Mouse (Mus musculus) mammary gland, adult 2 months (tissue): Measurements from ENCODE around the gene Rhot2. TPM values are rescaled to one million over a fixed set of nuclear protein-coding genes. Genes with fewer than 3 reads are reported as not detected.

Experiments
- polyA plus RNA-seq: library from polyadenylated mRNA; depleted of rRNA; stranded (reverse); fragments of >200 nt; gene quantifications from 2 replicates; pipeline ENCODE4 v1.2.3, GENCODE M21; 2012; ENCODE audit warnings: low replicate concordance; rRNA removed

Rhot2 gene
- polyA plus RNA-seq: 85.6 and 87.3 TPM in 2 replicates

GRCm38 (mm10) chr17:25844396-25844901, at the start of gene Rhot2:
Gene Rhot2, minus strand, starts transcription at chr17:25844851.

GRCm38 (mm10) chr17:25880196-25880910, 35.7 kb upstream of the Rhot2 start, which contains the start of gene Wfikkn1:
Gene Wfikkn1, minus strand, starts transcription at chr17:25880858.

GRCm38 (mm10) chr17:25874721-25875170, 30.1 kb upstream of the Rhot2 start, which contains the start of gene Mettl26:
Gene Mettl26, plus strand, starts transcription at chr17:25875074.

GRCm38 (mm10) chr17:25868601-25869191, 24.0 kb upstream of the Rhot2 start, which contains the start of gene Mcrip2:
Gene Mcrip2, minus strand, starts transcription at chr17:25868764.

GRCm38 (mm10) chr17:25860832-25861703, 16.4 kb upstream of the Rhot2 start, which contains the start of gene Wdr90:
Gene Wdr90, minus strand, starts transcription at chr17:25861501.

GRCm38 (mm10) chr17:25841117-25841880, 3.4 kb downstream of the Rhot2 start, which contains the start of gene Gm20683:
Gene Gm20683, minus strand, starts transcription at chr17:25841763.

GRCm38 (mm10) chr17:25837076-25837410, 7.6 kb downstream of the Rhot2 start, which contains the start of gene Rhbdl1:
Gene Rhbdl1, minus strand, starts transcription at chr17:25837295.

GRCm38 (mm10) chr17:25833291-25833663, 11.4 kb downstream of the Rhot2 start, which contains the start of gene Stub1:
Gene Stub1, minus strand, starts transcription at chr17:25833404.

GRCm38 (mm10) chr17:25828712-25829557, 15.7 kb downstream of the Rhot2 start, which contains the start of gene Jmjd8:
Gene Jmjd8, plus strand, starts transcription at chr17:25828867.

GRCm38 (mm10) chr17:25823452-25823851, 21.2 kb downstream of the Rhot2 start, which contains the start of gene Wdr24:
Gene Wdr24, plus strand, starts transcription at chr17:25823627.

GRCm38 (mm10) chr17:25808789-25809605, 35.7 kb downstream of the Rhot2 start, which contains the start of gene Fbxl16:
Gene Fbxl16, plus strand, starts transcription at chr17:25809085.

GRCm38 (mm10) chr17:25796951-25797369, 47.7 kb downstream of the Rhot2 start, which contains the start of gene Metrn:
Gene Metrn, minus strand, starts transcription at chr17:25797136.

GRCm38 (mm10) chr17:25795609-25796092, 49.0 kb downstream of the Rhot2 start, which contains the start of gene AC134908.4:
Gene AC134908.4, minus strand, starts transcription at chr17:25795659.

GRCm38 (mm10) chr17:25792615-25793014, 52.0 kb downstream of the Rhot2 start, which contains the start of gene Fam173a:
Gene Fam173a, minus strand, starts transcription at chr17:25792901.

Other genes with a start within 250 kb of the Rhot2 start
- gene Gng13, start 127.7 kb downstream of the Rhot2 start, polyA plus RNA-seq: not detected in 2 replicates
- 4.7 and 6.1 TPM in 2 replicates for gene Chtf18, start 117.4 kb downstream of the Rhot2 start, polyA plus RNA-seq
- 41.7 and 54.2 TPM in 2 replicates for gene Rpusd1, start 117.2 kb downstream of the Rhot2 start, polyA plus RNA-seq
- 0.14 and 0.17 TPM in 2 replicates for gene Mslnl, start 108.8 kb downstream of the Rhot2 start, polyA plus RNA-seq
- gene Msln, start 90.5 kb downstream of the Rhot2 start, polyA plus RNA-seq: 0.10 and 0.33 TPM in 2 replicates
- 20.4 and 28.7 TPM in 2 replicates for gene Narfl, start 71.1 kb downstream of the Rhot2 start, polyA plus RNA-seq
- 36.0 and 41.6 TPM in 2 replicates for gene Haghl, start 59.2 kb downstream of the Rhot2 start, polyA plus RNA-seq
- gene Ccdc78, start 58.3 kb downstream of the Rhot2 start, polyA plus RNA-seq: not detected in 2 replicates
- gene Fam173a, start 52.0 kb downstream of the Rhot2 start, polyA plus RNA-seq: 114 and 133 TPM in 2 replicates
- 0.88 TPM in 1 of 2 replicates, not detected in the other for gene AC134908.4, start 49.2 kb downstream of the Rhot2 start, polyA plus RNA-seq
- 35.1 and 74.2 TPM in 2 replicates for gene Metrn, start 47.7 kb downstream of the Rhot2 start, polyA plus RNA-seq
- 0.97 and 1.1 TPM in 2 replicates for gene Fbxl16, start 35.8 kb downstream of the Rhot2 start, polyA plus RNA-seq
- gene Wdr24, start 21.2 kb downstream of the Rhot2 start, polyA plus RNA-seq: 41.0 and 41.4 TPM in 2 replicates
- 56.2 and 97.4 TPM in 2 replicates for gene Jmjd8, start 16.0 kb downstream of the Rhot2 start, polyA plus RNA-seq
- gene Stub1, start 11.4 kb downstream of the Rhot2 start, polyA plus RNA-seq: 122 and 125 TPM in 2 replicates
- 44.8 and 79.9 TPM in 2 replicates for gene Rhbdl1, start 7.6 kb downstream of the Rhot2 start, polyA plus RNA-seq
- gene Gm20683, start 3.1 kb downstream of the Rhot2 start, polyA plus RNA-seq: 63.0 and 78.8 TPM in 2 replicates
- 34.5 and 41.1 TPM in 2 replicates for gene Wdr90, start 16.6 kb upstream of the Rhot2 start, polyA plus RNA-seq
- gene Mcrip2, start 23.9 kb upstream of the Rhot2 start, polyA plus RNA-seq: 102 and 244 TPM in 2 replicates
- 71.6 and 142 TPM in 2 replicates for gene Mettl26, start 30.2 kb upstream of the Rhot2 start, polyA plus RNA-seq
- 0.98 and 1.3 TPM in 2 replicates for gene Wfikkn1, start 36.0 kb upstream of the Rhot2 start, polyA plus RNA-seq
- 36.1 and 46.6 TPM in 2 replicates for gene Rab40c, start 74.9 kb upstream of the Rhot2 start, polyA plus RNA-seq
- gene Pigq, start 100.1 kb upstream of the Rhot2 start, polyA plus RNA-seq: 132 and 209 TPM in 2 replicates
- not detected in 2 replicates for gene Nhlrc4, start 100.1 kb upstream of the Rhot2 start, polyA plus RNA-seq
- gene A930017K11Rik, start 107.7 kb upstream of the Rhot2 start, polyA plus RNA-seq: 0.05 TPM in 1 of 2 replicates, not detected in the other
- 36.5 and 53.9 TPM in 2 replicates for gene Capn15, start 140.9 kb upstream of the Rhot2 start, polyA plus RNA-seq
- gene Rab11fip3, start 224.7 kb upstream of the Rhot2 start, polyA plus RNA-seq: 27.5 and 39.5 TPM in 2 replicates
- 15.7 and 24.9 TPM in 2 replicates for gene Decr2, start 245.5 kb upstream of the Rhot2 start, polyA plus RNA-seq